17 mouse cellular contexts compared by ENCODE assay signal in genomic region chr1:129837324-129837723, GRCm38 (mm10).
"Had no signal": no experiment of that assay in that cellular context is flagged by ENCODE, and none has a peak within 500 bp of the region (broad histone marks: within the 10 kb centered on the region; RNA-seq: fewer than 3 reads in every experiment).

No protein-coding gene starts in this region.

- DNase-seq: lung, adult 18-20 months; midbrain, embryonic 14.5 days; right cerebral cortex, adult 18-20 months; right cerebral cortex, postnatal 25 days; right cerebral cortex, postnatal 4 days; spleen, adult 18-20 months; thymus, adult 18-20 months; thymus, postnatal 14 days; thymus, postnatal 36 days had no signal

- H3K27ac ChIP-seq: midbrain, embryonic 10.5 days; midbrain, embryonic 12.5 days; neural tube, embryonic 13.5 days; neural tube, embryonic 15.5 days; stomach, embryonic 15.5 days had no signal

- H3K27me3 ChIP-seq: midbrain, embryonic 12.5 days; neural tube, embryonic 13.5 days; neural tube, embryonic 15.5 days; stomach, embryonic 15.5 days had no signal

- H3K9ac ChIP-seq: lung, embryonic 14.5 days; midbrain, embryonic 12.5 days; neural tube, embryonic 13.5 days; neural tube, embryonic 15.5 days; stomach, embryonic 15.5 days had no signal

- H3K4me1 ChIP-seq: midbrain, embryonic 10.5 days; midbrain, embryonic 12.5 days had no signal

- H3K4me3 ChIP-seq: midbrain, embryonic 10.5 days; midbrain, embryonic 12.5 days; myocyte; neural tube, embryonic 13.5 days; neural tube, embryonic 15.5 days; stomach, embryonic 15.5 days had no signal

- H3K9me3 ChIP-seq: midbrain, embryonic 10.5 days; midbrain, embryonic 12.5 days; neural tube, embryonic 13.5 days; neural tube, embryonic 15.5 days; stomach, embryonic 15.5 days had no signal

- ATAC-seq: midbrain, embryonic 16.5 days had no signal

- H3K4me2 ChIP-seq: lung, embryonic 14.5 days; midbrain, embryonic 12.5 days; neural tube, embryonic 13.5 days; neural tube, embryonic 15.5 days; stomach, embryonic 15.5 days had no signal

- H3K36me3 ChIP-seq: midbrain, embryonic 10.5 days; midbrain, embryonic 12.5 days; neural tube, embryonic 13.5 days; neural tube, embryonic 15.5 days; stomach, embryonic 15.5 days had no signal
